ENCODE assay signal across 10 mouse cellular contexts in genomic region chr12:99685451-99686100, GRCm38 (mm10).
DNase-seq lines count a peak whose midpoint lies in the region; ATAC-seq and TF ChIP-seq lines count a peak whose summit lies in the region.
"Had no signal": no experiment of that assay in that cellular context is flagged by ENCODE, and none has a peak within 500 bp of the region (broad histone marks: within the 10 kb centered on the region; RNA-seq: fewer than 3 reads in every experiment).

No protein-coding gene starts in this region.

- H3K9ac ChIP-seq in embryonic facial prominence, embryonic 13.5 days: no peak overlapping the region
- H3K9ac ChIP-seq in kidney, embryonic 15.5 days: no peak overlapping the region
- H3K9ac ChIP-seq in heart, postnatal 0 days (replicated peaks; ENCODE audit: low read depth, low read length): no peak overlapping the region
- H3K9ac ChIP-seq: liver, embryonic 15.5 days had no signal

- ATAC-seq in embryonic facial prominence, embryonic 13.5 days (ENCODE audit: insufficient number of reproducible peaks, insufficient read depth, low FRiP score, low TSS enrichment, low read depth): no peak
- no peak for ATAC-seq in kidney, embryonic 15.5 days (replicated peaks; ENCODE audit: low FRiP score)
- no peak for ATAC-seq in heart, postnatal 0 days (ENCODE audit: insufficient read depth, low read depth)

- no peak for TF ChIP-seq EP300 in heart, postnatal 0 days (IDR thresholded peaks at IDR 0.05; ENCODE audit: low read depth)

- H3K4me1 ChIP-seq in embryonic facial prominence, embryonic 13.5 days: 0 out of 2 replicates have a peak, but pooled peaks cover 6% of the 10 kb centered on the region
- peaks cover 2% of the 10 kb centered on the region; the same call in 1 of the 2 replicates for H3K4me1 ChIP-seq in embryonic facial prominence, embryonic 10.5 days
- H3K4me1 ChIP-seq in kidney, embryonic 15.5 days: no peaks in the 10 kb centered on the region
- peaks cover 6% of the 10 kb centered on the region; the same call in 1 of the 2 replicates for H3K4me1 ChIP-seq in heart, postnatal 0 days (ENCODE audit: control insufficient read depth, insufficient read depth)
- H3K4me1 ChIP-seq: liver, embryonic 15.5 days had no signal

- no peaks in the 10 kb centered on the region for H3K27me3 ChIP-seq in embryonic facial prominence, embryonic 13.5 days
- no peaks in the 10 kb centered on the region for H3K27me3 ChIP-seq in embryonic facial prominence, embryonic 10.5 days (replicated peaks; ENCODE audit: low read depth, poor library complexity, severe bottlenecking)
- no peaks in the 10 kb centered on the region for H3K27me3 ChIP-seq in kidney, embryonic 15.5 days
- H3K27me3 ChIP-seq in heart, postnatal 0 days (ENCODE audit: control insufficient read depth, insufficient read depth, low read length): no peaks in the 10 kb centered on the region
- H3K27me3 ChIP-seq: liver, embryonic 15.5 days had no signal

- 0 out of 2 replicates have a peak overlapping the region, but pooled peaks have one; percentile 3 for H3K27ac ChIP-seq in embryonic facial prominence, embryonic 13.5 days
- no peak overlapping the region for H3K27ac ChIP-seq in embryonic facial prominence, embryonic 10.5 days (replicated peaks)
- H3K27ac ChIP-seq in kidney, embryonic 15.5 days: 0 out of 2 replicates have a peak overlapping the region, but pooled peaks have one; percentile 34
- peak overlapping the region; percentile 55; the same call in 1 of the 2 replicates for H3K27ac ChIP-seq in heart, postnatal 0 days (ENCODE audit: low read depth)
- H3K27ac ChIP-seq: liver, embryonic 15.5 days had no signal

- no peak overlapping the region for H3K4me2 ChIP-seq in embryonic facial prominence, embryonic 13.5 days
- no peak overlapping the region for H3K4me2 ChIP-seq in kidney, embryonic 15.5 days
- H3K4me2 ChIP-seq in heart, postnatal 0 days (ENCODE audit: low read depth, low read length): peak overlapping the region; percentile 25
- H3K4me2 ChIP-seq: liver, embryonic 15.5 days had no signal

- H3K9me3 ChIP-seq in embryonic facial prominence, embryonic 13.5 days: no peaks in the 10 kb centered on the region
- no peaks in the 10 kb centered on the region for H3K9me3 ChIP-seq in embryonic facial prominence, embryonic 10.5 days
- no peaks in the 10 kb centered on the region for H3K9me3 ChIP-seq in kidney, embryonic 15.5 days (replicated peaks)
- H3K9me3 ChIP-seq in heart, postnatal 0 days (replicated peaks; ENCODE audit: control insufficient read depth, low read length): no peaks in the 10 kb centered on the region
- H3K9me3 ChIP-seq: liver, embryonic 15.5 days had no signal

- DNase-seq in embryonic facial prominence, embryonic 10.5 days (ENCODE audit: low spot score): no peak
- DNase-seq in kidney, adult 8-10 months: no peak
- DNase-seq in cerebellum, adult 11-12 months: peak; percentile 28
- DNase-seq in heart, postnatal 0 days (ENCODE audit: low spot score): no peak
- no peak for DNase-seq in thymus, postnatal 0 days (ENCODE audit: low spot score)
- no peak for DNase-seq in retina, postnatal 1 day
- DNase-seq: adrenal gland, postnatal 25 days had no signal

- WGBS in embryonic facial prominence, embryonic 13.5 days: 66% methylated on average over 11 of the region's 11 CpGs
- 85% methylated on average over 11 of the region's 11 CpGs for WGBS in embryonic facial prominence, embryonic 10.5 days
- WGBS in kidney, embryonic 15.5 days: 63% methylated on average over 11 of the region's 11 CpGs
- WGBS in heart, postnatal 0 days: 60% methylated on average over 11 of the region's 11 CpGs

- H3K36me3 ChIP-seq in embryonic facial prominence, embryonic 13.5 days: no peaks in the 10 kb centered on the region
- H3K36me3 ChIP-seq in embryonic facial prominence, embryonic 10.5 days (replicated peaks): no peaks in the 10 kb centered on the region
- H3K36me3 ChIP-seq in kidney, embryonic 15.5 days: no peaks in the 10 kb centered on the region
- H3K36me3 ChIP-seq in heart, postnatal 0 days (replicated peaks; ENCODE audit: control insufficient read depth, insufficient read depth, low read length): no peaks in the 10 kb centered on the region
- H3K36me3 ChIP-seq: liver, embryonic 15.5 days had no signal

- TF ChIP-seq CTCF in heart, postnatal 0 days (IDR thresholded peaks at IDR 0.05; ENCODE audit: low read depth): no peak

- H3K4me3 ChIP-seq in embryonic facial prominence, embryonic 13.5 days: no peak overlapping the region
- H3K4me3 ChIP-seq in embryonic facial prominence, embryonic 10.5 days: no peak overlapping the region
- no peak overlapping the region for H3K4me3 ChIP-seq in kidney, embryonic 15.5 days (replicated peaks)
- no peak overlapping the region for H3K4me3 ChIP-seq in heart, postnatal 0 days (ENCODE audit: low read depth, low read length)
- H3K4me3 ChIP-seq: liver, embryonic 15.5 days had no signal
